Mouse (Mus musculus): ENCODE measurements around the gene Fis1. TPM values are rescaled to one million over a fixed set of nuclear protein-coding genes. Genes with fewer than 3 reads are reported as not detected.

Gene Fis1
- polyA plus RNA-seq (2016; fragmentation: Nextera tagmentation; extraction: Ambion mirVana) = 294 and 365 TPM in 2 replicates

GRCm38 (mm10) chr5:136953015-136953414 is at the start of gene Fis1:
Gene Fis1, plus strand, starts transcription at chr5:136953275.
- Histone ChIP-seq H3K4me1 (replicated peaks) (peaks cover 20% of the 10 kb centered on the region), H3K9me3 (no peaks in the 10 kb centered on the region), H3K27me3 (ENCODE audit: insufficient read depth, poor library complexity, severe bottlenecking) (no peaks in the 10 kb centered on the region), H3K4me3 (peak within 1 kb of the TSS; percentile 81), H3K36me3 (peaks cover 26% of the 10 kb centered on the region), H3K27ac (peak within 1 kb of the TSS; percentile 89)
- under 1% methylated on average over 23 of the region's 23 CpGs for whole genome bisulfite sequencing
- DNase-seq (ENCODE audit: low spot score) = peak; percentile 98

- Histone ChIP-seq H3K27me3 (ENCODE audit: insufficient read depth, poor library complexity, severe bottlenecking) (no peaks in the 10 kb centered on the region), H3K4me3 (no peak overlapping the region), H3K4me1 (replicated peaks) (peaks cover 17% of the 10 kb centered on the region), H3K36me3 (no peaks in the 10 kb centered on the region), H3K27ac (no peak overlapping the region), H3K9me3 (0 out of 2 replicates have a peak, but pooled peaks cover 3% of the 10 kb centered on the region)
- WGBS = 68% methylated on average over 3 of the region's 3 CpGs
- no peak for DNase-seq (ENCODE audit: low spot score)
Measured at GRCm38 (mm10) chr5:136904621-136905020, 48.5 kb upstream of the Fis1 start.

- DNase-seq (ENCODE audit: low spot score) = peak; percentile 23
- no peak overlapping the region for H3K4me3 ChIP-seq
- peaks cover 17% of the 10 kb centered on the region for H3K4me1 ChIP-seq (replicated peaks)
- no peaks in the 10 kb centered on the region for H3K27me3 ChIP-seq (ENCODE audit: insufficient read depth, poor library complexity, severe bottlenecking)
- H3K9me3 ChIP-seq = 0 out of 2 replicates have a peak, but pooled peaks cover 3% of the 10 kb centered on the region
- H3K36me3 ChIP-seq = peaks cover 2% of the 10 kb centered on the region
- whole genome bisulfite sequencing = 52% methylated on average over 7 of the region's 7 CpGs
- no peak overlapping the region for H3K27ac ChIP-seq
Measured at GRCm38 (mm10) chr5:136905630-136906029, 47.4 kb upstream of the Fis1 start.

GRCm38 (mm10) chr5:136907587-136907986 is 45.5 kb upstream of the Fis1 start:
- 0 out of 2 replicates have a peak, but pooled peaks cover 3% of the 10 kb centered on the region for H3K9me3 ChIP-seq
- H3K27ac ChIP-seq = peak overlapping the region; percentile 89
- 47% methylated on average over 9 of the region's 9 CpGs for WGBS
- no peak for DNase-seq (ENCODE audit: low spot score)
- peaks cover 17% of the 10 kb centered on the region for H3K4me1 ChIP-seq (replicated peaks)
- H3K4me3 ChIP-seq = peak overlapping the region; percentile 79
- peaks cover 21% of the 10 kb centered on the region for H3K36me3 ChIP-seq
- no peaks in the 10 kb centered on the region for H3K27me3 ChIP-seq (ENCODE audit: insufficient read depth, poor library complexity, severe bottlenecking)

- peaks cover 28% of the 10 kb centered on the region for H3K36me3 ChIP-seq
- peak; percentile 96 for DNase-seq (ENCODE audit: low spot score)
- peak within 1 kb of the TSS; percentile 89 for H3K27ac ChIP-seq
- peaks cover 17% of the 10 kb centered on the region for H3K4me1 ChIP-seq (replicated peaks)
- no peaks in the 10 kb centered on the region for H3K27me3 ChIP-seq (ENCODE audit: insufficient read depth, poor library complexity, severe bottlenecking)
- H3K9me3 ChIP-seq = 0 out of 2 replicates have a peak, but pooled peaks cover 3% of the 10 kb centered on the region
- WGBS = 9% methylated on average over 32 of the region's 32 CpGs
- peak within 1 kb of the TSS; percentile 79 for H3K4me3 ChIP-seq
Measured at GRCm38 (mm10) chr5:136907991-136908857, 44.9 kb upstream of the Fis1 start, which contains the start of gene Ift22. Gene Ift22, plus strand, starts transcription at chr5:136908150.

- WGBS = 86% methylated on average over 3 of the region's 3 CpGs
- Histone ChIP-seq H3K9me3 (no peaks in the 10 kb centered on the region), H3K27me3 (ENCODE audit: insufficient read depth, poor library complexity, severe bottlenecking) (no peaks in the 10 kb centered on the region), H3K4me1 (replicated peaks) (peaks cover 3% of the 10 kb centered on the region), H3K4me3 (no peak overlapping the region), H3K27ac (no peak overlapping the region), H3K36me3 (peaks cover 40% of the 10 kb centered on the region)
- DNase-seq (ENCODE audit: low spot score) = no peak
Measured at GRCm38 (mm10) chr5:136914183-136914582, 38.9 kb upstream of the Fis1 start.

- Histone ChIP-seq H3K9me3 (no peaks in the 10 kb centered on the region), H3K36me3 (peaks cover 17% of the 10 kb centered on the region), H3K27me3 (ENCODE audit: insufficient read depth, poor library complexity, severe bottlenecking) (no peaks in the 10 kb centered on the region), H3K27ac (no peak overlapping the region), H3K4me1 (replicated peaks) (peaks cover 9% of the 10 kb centered on the region), H3K4me3 (no peak overlapping the region)
- 96% methylated on average over 8 of the region's 8 CpGs for WGBS
- no peak for DNase-seq (ENCODE audit: low spot score)
Measured at GRCm38 (mm10) chr5:136917613-136918242, 35.3 kb upstream of the Fis1 start.

DNA sequence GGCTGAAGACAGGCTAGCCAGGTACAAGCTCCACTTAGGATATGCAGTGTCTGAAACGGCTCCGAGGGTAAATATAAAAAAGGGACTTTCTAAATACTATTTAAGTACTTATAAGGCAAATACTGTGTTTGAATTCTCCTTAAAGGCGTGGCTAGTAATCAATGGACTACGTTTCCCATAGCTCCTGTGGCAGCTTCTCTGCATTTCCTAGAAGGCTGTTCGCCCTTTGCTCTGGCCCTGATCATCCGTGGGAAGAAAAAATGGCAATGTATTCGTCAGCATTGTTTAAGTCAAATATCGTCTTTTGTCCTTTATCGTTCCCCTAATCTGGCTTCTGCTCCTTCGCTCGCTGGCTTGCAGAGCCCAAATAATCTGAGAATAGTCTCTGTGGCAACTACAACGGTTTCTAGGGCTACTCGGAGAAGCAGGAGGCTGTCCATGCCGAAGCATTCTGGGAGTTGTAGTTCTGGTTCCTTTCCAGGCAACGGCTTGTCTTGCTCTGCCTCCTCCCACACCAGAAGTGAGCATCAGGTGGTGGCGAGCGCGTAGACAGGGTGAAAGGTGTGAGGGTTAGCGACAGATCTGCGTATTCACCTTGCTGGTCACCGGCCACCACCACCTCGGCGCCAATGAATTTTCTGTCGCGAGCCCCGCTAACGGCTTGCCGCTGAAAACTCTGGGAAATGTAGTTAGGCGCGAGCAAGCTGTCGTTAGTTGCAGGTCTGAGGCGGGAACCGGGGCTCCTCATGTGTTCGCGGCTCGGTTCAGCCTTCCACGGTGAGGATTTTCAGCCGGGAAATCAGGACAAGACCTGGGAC is 34.2 kb upstream of the Fis1 start:
- peak overlapping the region; percentile 71 for H3K4me3 ChIP-seq
- no peaks in the 10 kb centered on the region for H3K27me3 ChIP-seq (ENCODE audit: insufficient read depth, poor library complexity, severe bottlenecking)
- peak; percentile 85 for DNase-seq (ENCODE audit: low spot score)
- no peaks in the 10 kb centered on the region for H3K9me3 ChIP-seq
- peaks cover 9% of the 10 kb centered on the region for H3K4me1 ChIP-seq (replicated peaks)
- WGBS = 4% methylated on average over 38 of the region's 38 CpGs
- peak overlapping the region; percentile 90 for H3K27ac ChIP-seq
- H3K36me3 ChIP-seq = peaks cover 6% of the 10 kb centered on the region

- Histone ChIP-seq H3K27ac (peak overlapping the region; percentile 90), H3K4me3 (peak overlapping the region; percentile 71), H3K4me1 (replicated peaks) (peaks cover 9% of the 10 kb centered on the region), H3K9me3 (no peaks in the 10 kb centered on the region), H3K36me3 (no peaks in the 10 kb centered on the region), H3K27me3 (ENCODE audit: insufficient read depth, poor library complexity, severe bottlenecking) (no peaks in the 10 kb centered on the region)
- 24% methylated on average over 18 of the region's 18 CpGs for WGBS
- peak; percentile 20 for DNase-seq (ENCODE audit: low spot score)
Measured at GRCm38 (mm10) chr5:136919546-136920301, 33.4 kb upstream of the Fis1 start.

DNA sequence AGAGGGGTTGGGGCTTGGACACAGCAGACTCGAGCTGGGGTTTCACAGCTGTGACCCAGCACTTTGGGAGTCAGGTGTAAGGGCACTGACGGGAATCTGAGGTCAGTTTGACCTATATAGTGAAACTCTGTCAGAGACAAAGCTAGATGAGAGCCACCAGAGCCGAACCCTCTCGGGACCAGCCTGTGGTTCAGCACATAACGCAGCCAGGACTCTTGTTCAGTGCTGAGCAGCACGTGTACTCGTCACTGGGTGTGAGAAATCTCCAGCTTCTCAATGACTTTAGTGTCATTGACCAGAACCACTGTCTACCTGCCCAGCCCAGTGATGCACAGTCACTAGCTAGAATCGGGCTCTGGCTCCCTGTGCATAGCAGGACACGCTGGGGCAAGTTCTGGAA is 30.2 kb upstream of the Fis1 start:
- Histone ChIP-seq H3K9me3 (no peaks in the 10 kb centered on the region), H3K4me3 (no peak overlapping the region), H3K36me3 (peaks cover 11% of the 10 kb centered on the region), H3K4me1 (replicated peaks) (peaks cover 9% of the 10 kb centered on the region), H3K27ac (no peak overlapping the region), H3K27me3 (ENCODE audit: insufficient read depth, poor library complexity, severe bottlenecking) (no peaks in the 10 kb centered on the region)
- DNase-seq (ENCODE audit: low spot score) = no peak
- 84% methylated on average over 9 of the region's 9 CpGs for WGBS

DNA sequence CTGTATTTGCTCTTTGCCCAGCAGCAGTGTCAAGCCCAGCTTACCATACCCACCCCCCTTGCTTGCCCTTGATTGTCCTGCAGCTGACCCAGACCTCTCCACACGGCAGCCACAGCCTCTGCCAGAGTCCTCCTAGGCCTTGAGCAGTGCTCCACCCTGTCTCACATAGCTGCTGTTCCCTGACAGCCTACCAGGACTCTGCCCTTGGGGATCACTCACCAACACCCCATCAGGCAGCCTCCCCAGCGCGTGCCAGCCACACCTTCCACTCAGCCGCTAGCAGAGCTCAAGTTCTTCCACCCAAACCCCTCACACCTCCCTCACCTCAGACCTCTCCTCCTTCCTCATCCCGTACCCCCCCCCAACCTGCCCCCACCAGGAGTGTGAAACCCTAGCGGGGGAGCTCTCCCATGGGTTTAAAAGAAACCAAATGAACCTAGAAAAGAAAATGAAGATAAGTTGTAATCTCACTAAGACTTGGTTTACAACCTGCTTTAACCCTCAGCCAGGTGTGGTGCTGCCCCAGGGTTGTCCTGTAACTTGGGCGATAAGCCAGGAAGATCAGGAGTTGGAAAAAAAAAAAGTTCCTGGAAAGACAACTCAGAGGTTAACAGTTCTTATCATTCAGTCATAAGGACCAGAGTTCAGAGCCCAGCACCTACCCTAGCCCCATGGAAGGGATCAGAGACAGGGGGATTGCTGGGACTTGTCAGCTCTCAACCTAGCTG is 29.2 kb upstream of the Fis1 start:
- no peaks in the 10 kb centered on the region for H3K9me3 ChIP-seq
- H3K36me3 ChIP-seq = peaks cover 11% of the 10 kb centered on the region
- DNase-seq (ENCODE audit: low spot score) = no peak
- H3K4me1 ChIP-seq (replicated peaks) = peaks cover 9% of the 10 kb centered on the region
- H3K4me3 ChIP-seq = no peak overlapping the region
- 80% methylated on average over 7 of the region's 7 CpGs for WGBS
- no peaks in the 10 kb centered on the region for H3K27me3 ChIP-seq (ENCODE audit: insufficient read depth, poor library complexity, severe bottlenecking)
- no peak overlapping the region for H3K27ac ChIP-seq

Measured in hindbrain, embryonic 10.5 days (tissue).